Mouse (Mus musculus): Measurements from ENCODE around the gene Clstn2.

GRCm38 (mm10) chr9:98057291-98057690 is 24.3 kb upstream of the Clstn2 start:
- TF ChIP-seq NANOG (IDR thresholded peaks at IDR 0.05; ENCODE audit: borderline replicate concordance, low read length) (no peak), CTCF (conservative IDR thresholded peaks at IDR 0.05; ENCODE audit: low read length) (no peak), POU5F1 (IDR thresholded peaks at IDR 0.05; ENCODE audit: borderline replicate concordance, low read length) (no peak)

Data from E14TG2a.4 (cell line).